Mouse (Mus musculus) CH12.LX (cell line): ENCODE measurements at regions not wholly inside any gene's neighbourhood (a gene's known extent, or its start where the extent isn't known, plus 50 kb on each side); places are given as distances from the start of the nearest gene placed in this dataset.

Source experiments
- DNase-seq: peaks from one replicate; pipeline ENCODE4 v3.0.0-alpha.2; 2013; ENCODE audit errors: extremely low read depth
- H3K27ac ChIP-seq: 2 replicates; pipeline ENCODE4 v1.5.1; 2012; ENCODE audit warnings: low read depth, mild to moderate bottlenecking, control low read depth, moderate library complexity; ENCODE audit not compliant: insufficient read depth
- H3K27me3 ChIP-seq: replicated peaks from 2 replicates; pipeline ENCODE3; 2012; ENCODE audit warnings: inconsistent platforms
- H3K36me3 ChIP-seq, 2 experiments: replicated peaks in 1 of 2; 2 replicates each; pipeline versions ENCODE3 to v1.6.1; 2012; ENCODE audit warnings: inconsistent platforms in 1 of 2, low read length in 1 of 2, mild to moderate bottlenecking in 1 of 2, mixed read lengths in 1 of 2, moderate library complexity in 1 of 2; ENCODE audit not compliant: control insufficient read depth in 1 of 2, insufficient read depth in 1 of 2
- H3K4me1 ChIP-seq, 2 experiments: 2 replicates each; pipeline ENCODE4 v1.6.1; 2012; ENCODE audit warnings: inconsistent platforms in 1 of 2, moderate library complexity in 1 of 2; ENCODE audit not compliant: insufficient read depth in 2 of 2, control insufficient read depth in 1 of 2
- H3K4me2 ChIP-seq: 2 replicates; pipeline ENCODE4 v1.6.1; 2012; ENCODE audit warnings: low read depth, mild to moderate bottlenecking, control low read depth; ENCODE audit not compliant: poor library complexity, insufficient read depth, severe bottlenecking
- H3K4me3 ChIP-seq, 3 experiments: fragments of 150-350 bp in 1 of 3; sonication (generic) in 1 of 3; replicated peaks in 1 of 3; 2 replicates each; pipeline versions ENCODE3 to v1.5.1; 2011 to 2012; ENCODE audit warnings: low read depth in 2 of 3, low read length in 2 of 3, mild to moderate bottlenecking in 2 of 3, moderate library complexity in 2 of 3, control low read depth in 1 of 3, improper control_type of control experiment in 1 of 3, inconsistent platforms in 1 of 3, mixed read lengths in 1 of 3; ENCODE audit not compliant: poor library complexity in 1 of 3
- H3K79me2 ChIP-seq: replicated peaks from 2 replicates; pipeline ENCODE4 v1.6.1; 2012; ENCODE audit warnings: mild to moderate bottlenecking, moderate library complexity; ENCODE audit not compliant: control insufficient read depth, poor library complexity, insufficient read depth, severe bottlenecking; ENCODE audit errors: extremely low read depth
- H3K9ac ChIP-seq: 2 replicates; pipeline ENCODE4 v1.6.1; 2012; ENCODE audit warnings: low read depth, mild to moderate bottlenecking, control low read depth, moderate library complexity; ENCODE audit not compliant: insufficient read depth
- H3K9me3 ChIP-seq: replicated peaks from 2 replicates; pipeline ENCODE3; 2012; ENCODE audit warnings: low read length, inconsistent platforms, mixed read lengths
- CTCF ChIP-seq, 2 experiments: IDR thresholded peaks in 1 of 2; conservative IDR thresholded peaks in 1 of 2; 2 replicates each; pipeline ENCODE4 v1.5.1; 2011 to 2012; ENCODE audit warnings: low read depth in 2 of 2, low read length in 2 of 2, improper control_type of control experiment in 1 of 2, inconsistent platforms in 1 of 2, mild to moderate bottlenecking in 1 of 2, moderate library complexity in 1 of 2
- E2F4 ChIP-seq: IDR thresholded peaks from 2 replicates; pipeline ENCODE4 v1.6.1; 2011; ENCODE audit warnings: low read depth, low read length, improper control_type of control experiment; ENCODE audit not compliant: insufficient replicate concordance
- ELF1 ChIP-seq: IDR thresholded peaks from 2 replicates; pipeline ENCODE4 v1.6.1; 2014; ENCODE audit warnings: low read depth, mild to moderate bottlenecking, inconsistent platforms, low read length, improper control_type of control experiment
- EP300 ChIP-seq: IDR thresholded peaks from 2 replicates; pipeline ENCODE4 v1.6.1; 2011; ENCODE audit warnings: low read length, improper control_type of control experiment
- GABPA ChIP-seq: IDR thresholded peaks from 2 replicates; pipeline ENCODE4 v1.6.1; 2012; ENCODE audit warnings: low read depth, low read length, improper control_type of control experiment, inconsistent platforms; ENCODE audit not compliant: insufficient replicate concordance
- HCFC1 ChIP-seq: IDR thresholded peaks from 2 replicates; pipeline ENCODE4 v1.6.1; 2012; ENCODE audit warnings: low read depth, mild to moderate bottlenecking, inconsistent platforms, low read length, improper control_type of control experiment
- IRF4 ChIP-seq: IDR thresholded peaks from 2 replicates; pipeline ENCODE4 v1.6.1; 2014; ENCODE audit warnings: low read depth, mild to moderate bottlenecking, inconsistent platforms, low read length, improper control_type of control experiment
- JUN ChIP-seq: IDR thresholded peaks from 2 replicates; pipeline ENCODE4 v1.6.1; 2011; ENCODE audit warnings: low read depth, mild to moderate bottlenecking, low read length, improper control_type of control experiment, moderate library complexity; ENCODE audit not compliant: insufficient read depth
- JUND ChIP-seq: conservative IDR thresholded peaks from 2 replicates; pipeline ENCODE4 v1.6.1; 2011; ENCODE audit warnings: low read depth, low read length, improper control_type of control experiment
- MEF2A ChIP-seq: IDR thresholded peaks from 2 replicates; pipeline ENCODE4 v1.6.1; 2014; ENCODE audit warnings: low read depth, mild to moderate bottlenecking, inconsistent platforms, low read length, improper control_type of control experiment, borderline replicate concordance
- MXI1 ChIP-seq: IDR thresholded peaks from 2 replicates; pipeline ENCODE4 v1.6.1; 2011; ENCODE audit warnings: mild to moderate bottlenecking, low read depth, low read length, improper control_type of control experiment
- NELFE ChIP-seq: IDR thresholded peaks from 2 replicates; pipeline ENCODE4 v1.6.1; 2011; ENCODE audit warnings: low read depth, low read length, improper control_type of control experiment
- PAX5 ChIP-seq: IDR thresholded peaks from 2 replicates; pipeline ENCODE4 v1.6.1; 2012; ENCODE audit warnings: low read length, inconsistent platforms, mixed read lengths
- SMC3 ChIP-seq: IDR thresholded peaks from 2 replicates; pipeline ENCODE4 v1.6.1; 2011; ENCODE audit warnings: low read depth, low read length, improper control_type of control experiment
- ZC3H11A ChIP-seq: IDR thresholded peaks from 2 replicates; pipeline ENCODE4 v1.6.1; 2012; ENCODE audit warnings: low read depth, mild to moderate bottlenecking, inconsistent platforms, low read length, improper control_type of control experiment
- ZKSCAN1 ChIP-seq: IDR thresholded peaks from 2 replicates; pipeline ENCODE4 v1.6.1; 2012; ENCODE audit warnings: low read depth, inconsistent platforms, low read length, improper control_type of control experiment, borderline replicate concordance
- ZMIZ1 ChIP-seq: IDR thresholded peaks from 2 replicates; pipeline ENCODE4 v1.6.1; 2012; ENCODE audit warnings: low read depth, mild to moderate bottlenecking, inconsistent platforms, low read length, improper control_type of control experiment
- dilution Hi-C: fragments of 300-500 bp; cut with MboI; formaldehyde crosslinking; loops from 2 replicates; pipeline ENCODE4 v1.14.3; 2020; ENCODE audit warnings: low sequenced_read_pairs; ENCODE audit not compliant: extremely low pct_unique_long_range_greater_than_20kb, extremely low pct_ligation_motif_present
- in situ Hi-C: fragments of 300-500 bp; cut with MboI; formaldehyde crosslinking; loops from 3 replicates; pipeline ENCODE4 v1.14.3; 2019; ENCODE audit warnings: low sequenced_read_pairs, low pct_ligation_motif_present, low pct_unique_long_range_greater_than_20kb, mixed read lengths

DNA sequence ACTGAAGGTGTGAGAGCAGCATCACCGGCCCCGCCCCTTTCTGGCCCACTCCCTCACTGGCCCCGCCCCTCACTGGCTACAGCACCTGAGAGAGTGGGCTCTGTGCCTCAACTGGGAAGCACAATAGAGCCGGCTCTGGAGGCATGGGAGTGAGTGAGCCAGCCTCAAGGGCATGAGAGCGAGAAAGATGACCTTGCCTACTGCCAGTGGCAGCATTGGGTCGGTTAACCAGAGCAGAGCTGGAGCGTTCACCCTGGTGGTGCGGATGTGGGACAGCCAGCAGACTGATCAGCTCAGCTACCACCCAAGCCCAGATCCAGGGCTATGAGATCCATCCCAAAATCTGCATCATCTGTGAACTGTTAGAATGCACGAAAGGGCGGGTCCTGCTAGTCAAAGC lies 304.7 kb upstream of the Hs6st1 start:
- peaks cover 4% of the 10 kb centered on the region for H3K9me3 ChIP-seq
- H3K4me3 ChIP-seq, result no peak overlapping the region
- no peak for DNase-seq
- peaks cover 2 to 6% of the 10 kb centered on the region in 2 experiments; a peak in 1 of 4 replicates for H3K4me1 ChIP-seq
- TF ChIP-seq HCFC1 (no peak), SMC3 (no peak), E2F4 (no peak), EP300 (no peak), PAX5 (no peak), ZC3H11A (no peak), CTCF (conservative IDR thresholded peaks at IDR 0.05 in 1 of 2, IDR thresholded peaks at IDR 0.05 in 1 of 2; ENCODE audit: low read depth in 2 of 2, low read length in 2 of 2) (no peak), IRF4 (no peak), JUN (no peak), NELFE (no peak), JUND (no peak), GABPA (no peak), ZMIZ1 (no peak), ELF1 (no peak), MEF2A (no peak), ZKSCAN1 (no peak)
- no peaks in the 10 kb centered on the region for H3K36me3 ChIP-seq
- no peak overlapping the region for H3K4me2 ChIP-seq
- no peak overlapping the region for H3K9ac ChIP-seq
- H3K79me2 ChIP-seq, result no peaks in the 10 kb centered on the region
- dilution Hi-C loops (no loop called here), in situ Hi-C loops (no loop called here)
- no peaks in the 10 kb centered on the region for H3K27me3 ChIP-seq
- no peak overlapping the region for H3K27ac ChIP-seq

DNA sequence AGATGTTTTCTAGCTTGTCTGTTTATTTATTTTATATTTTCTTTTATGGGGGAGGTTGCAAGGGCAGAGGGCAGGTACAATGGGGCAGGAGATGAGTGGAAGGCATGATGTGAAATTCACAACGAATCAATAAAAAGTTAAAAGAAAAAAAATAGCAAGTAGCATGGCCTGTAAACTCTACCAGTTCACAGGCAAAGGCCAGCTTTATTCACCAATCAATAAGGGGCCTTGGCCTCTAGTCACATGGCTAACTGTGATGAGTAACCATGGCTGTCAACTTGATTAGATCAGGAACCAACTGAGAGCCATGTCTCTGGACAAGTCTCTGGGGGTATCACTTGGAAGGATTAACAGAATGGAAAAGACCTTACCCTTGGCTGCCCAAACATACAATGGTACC lies 304.1 kb upstream of the Hs6st1 start:
- in situ Hi-C loops (no loop called here), dilution Hi-C loops (no loop called here)
- Histone ChIP-seq H3K4me3 (no peak overlapping the region), H3K79me2 (no peaks in the 10 kb centered on the region), H3K4me1 (peaks cover 2 to 6% of the 10 kb centered on the region in 2 experiments; a peak in 1 of 4 replicates), H3K9me3 (peaks cover 4% of the 10 kb centered on the region), H3K9ac (no peak overlapping the region), H3K27me3 (no peaks in the 10 kb centered on the region), H3K4me2 (no peak overlapping the region), H3K27ac (no peak overlapping the region), H3K36me3 (no peaks in the 10 kb centered on the region)
- DNase-seq, result no peak
- TF ChIP-seq NELFE (no peak), MXI1 (no peak)
